Mouse (Mus musculus) intestine, embryonic 16.5 days (tissue): Measurements from ENCODE around the gene Fxr2. TPM values are rescaled to one million over a fixed set of nuclear protein-coding genes. Genes with fewer than 3 reads are reported as not detected.

Experiments
- ATAC-seq: fragments of 200-750 bp; cut with Nextera tagmentation; 2 replicates; pipeline ENCODE4 v1.8.0; 2017; ENCODE audit warnings: moderate TSS enrichment, moderate library complexity
- H3K27ac ChIP-seq: fragments of 300-500 bp; sonication (generic); 2 replicates; pipeline ENCODE4 v1.5.1; 2014; ENCODE audit warnings: mild to moderate bottlenecking, low read length
- H3K27me3 ChIP-seq: fragments of 300-500 bp; sonication (generic); replicated peaks from 2 replicates; pipeline ENCODE4 v1.6.1; 2014; ENCODE audit warnings: low read length, control low read depth, mixed read lengths; ENCODE audit not compliant: control insufficient read depth, insufficient read depth
- H3K36me3 ChIP-seq: fragments of 300-500 bp; sonication (generic); 2 replicates; pipeline ENCODE4 v1.6.1; 2014; ENCODE audit warnings: low read length, control low read depth; ENCODE audit not compliant: control insufficient read depth, insufficient read depth
- H3K4me1 ChIP-seq: fragments of 300-500 bp; sonication (generic); 2 replicates; pipeline ENCODE4 v1.6.1; 2014; ENCODE audit warnings: low read length, control low read depth, mixed read lengths; ENCODE audit not compliant: control insufficient read depth, insufficient read depth
- H3K4me2 ChIP-seq: fragments of 300-500 bp; sonication (generic); 2 replicates; pipeline ENCODE4 v1.6.1; 2014; ENCODE audit warnings: low read depth, low read length, control low read depth
- H3K4me3 ChIP-seq: fragments of 300-500 bp; sonication (generic); 2 replicates; pipeline ENCODE4 v1.5.1; 2014; ENCODE audit warnings: mild to moderate bottlenecking, low read length
- H3K9ac ChIP-seq: fragments of 300-500 bp; sonication (generic); 2 replicates; pipeline ENCODE4 v1.6.1; 2014; ENCODE audit warnings: low read depth, low read length
- H3K9me3 ChIP-seq: fragments of 300-500 bp; sonication (generic); 2 replicates; pipeline ENCODE4 v1.6.1; 2016; ENCODE audit warnings: low read length, control low read depth; ENCODE audit not compliant: control insufficient read depth
- WGBS: fragments of 180-500 bp; shearing (Covaris S2); extraction: QIAGEN DNeasy Blood & Tissue Kit; methylation state at CpG from one replicate; pipeline ENCODE4 v1.1.7; 2014; 5-methylcytosine and 5-hydroxymethylcytosine counted together
- polyA plus RNA-seq: library from polyadenylated mRNA; unstranded; fragments of >200 nt; fragmentation: Nextera tagmentation; extraction: Ambion mirVana; gene quantifications from 2 replicates; pipeline ENCODE4 v1.2.1, GENCODE M21; 2015

Fxr2 gene
- polyA plus RNA-seq, 1 experiment from 2014 or later: 12.6 TPM

GRCm38 (mm10) chr11:69594853-69595252 lies 37.9 kb upstream of the Fxr2 start:
- Histone ChIP-seq H3K4me3 (no peak overlapping the region), H3K9me3 (no peaks in the 10 kb centered on the region), H3K27ac (no peak overlapping the region), H3K36me3 (peaks cover 8% of the 10 kb centered on the region), H3K9ac (no peak overlapping the region), H3K4me1 (peaks cover 8% of the 10 kb centered on the region), H3K4me2 (no peak overlapping the region), H3K27me3 (no peaks in the 10 kb centered on the region)
- WGBS: 96% methylated on average over 6 of the region's 6 CpGs
- ATAC-seq: no peak

DNA sequence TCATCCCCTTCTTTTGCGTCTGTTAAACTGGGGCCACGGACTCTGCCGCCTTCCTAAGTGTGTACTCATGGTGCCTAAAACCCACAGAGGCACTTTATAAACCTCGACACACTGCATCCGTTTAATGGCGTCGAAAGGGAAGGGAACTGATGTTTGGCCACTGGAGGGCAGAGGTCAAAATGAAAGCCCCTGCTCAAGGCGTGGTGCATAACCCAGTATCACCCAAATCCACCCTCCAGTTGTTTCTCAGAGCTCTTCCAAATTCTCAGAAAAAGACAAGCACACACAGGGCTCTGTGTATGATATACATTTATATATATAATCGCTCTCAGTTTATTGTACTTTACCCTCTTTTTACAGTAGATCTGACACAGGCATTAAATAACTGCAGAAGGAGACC lies 33.4 kb upstream of the Fxr2 start:
- peak overlapping the region; percentile 41; the same call in 1 of the 2 replicates for H3K27ac ChIP-seq
- no peak for ATAC-seq
- H3K9me3 ChIP-seq: no peaks in the 10 kb centered on the region
- H3K4me3 ChIP-seq: no peak overlapping the region
- H3K27me3 ChIP-seq: peaks cover 1% of the 10 kb centered on the region; the same call in 1 of the 2 replicates
- H3K4me2 ChIP-seq: 0 out of 2 replicates have a peak overlapping the region, but pooled peaks have one; percentile 4
- H3K36me3 ChIP-seq: no peaks in the 10 kb centered on the region
- peaks cover 22% of the 10 kb centered on the region for H3K4me1 ChIP-seq
- H3K9ac ChIP-seq: 0 out of 2 replicates have a peak overlapping the region, but pooled peaks have one; percentile 19
- 14% methylated on average over 9 of the region's 9 CpGs for WGBS

DNA sequence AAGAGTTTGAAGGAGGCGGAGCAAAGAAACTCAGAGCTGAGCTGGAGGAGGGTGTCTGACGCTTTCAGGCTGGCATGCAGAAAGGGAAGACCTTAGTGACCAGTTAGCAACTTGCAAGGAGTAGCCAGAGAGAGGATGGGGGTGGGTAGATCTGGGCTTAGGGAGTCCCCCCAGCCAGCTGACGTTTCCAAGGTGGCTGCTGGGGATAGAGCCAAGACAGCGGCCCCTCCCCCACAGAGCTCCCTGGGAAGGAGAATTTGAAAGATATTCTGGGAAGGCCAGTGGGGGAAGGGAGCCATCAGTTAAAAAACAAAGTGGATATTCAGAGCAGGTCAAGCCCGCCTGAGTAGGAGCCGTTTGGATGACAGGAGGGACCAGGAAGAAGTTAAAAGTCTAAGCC lies 32.7 kb upstream of the Fxr2 start:
- Histone ChIP-seq H3K4me3 (no peak overlapping the region), H3K27me3 (peaks cover 8% of the 10 kb centered on the region; the same call in 1 of the 2 replicates), H3K4me1 (peaks cover 28% of the 10 kb centered on the region), H3K4me2 (peak overlapping the region; percentile 4; the same call in 1 of the 2 replicates), H3K9me3 (no peaks in the 10 kb centered on the region), H3K27ac (peak overlapping the region; percentile 25), H3K9ac (0 out of 2 replicates have a peak overlapping the region, but pooled peaks have one; percentile 19), H3K36me3 (no peaks in the 10 kb centered on the region)
- peak; percentile 38; the same call in 1 of the 2 replicates for ATAC-seq
- 19% methylated on average over 6 of the region's 6 CpGs for WGBS

DNA sequence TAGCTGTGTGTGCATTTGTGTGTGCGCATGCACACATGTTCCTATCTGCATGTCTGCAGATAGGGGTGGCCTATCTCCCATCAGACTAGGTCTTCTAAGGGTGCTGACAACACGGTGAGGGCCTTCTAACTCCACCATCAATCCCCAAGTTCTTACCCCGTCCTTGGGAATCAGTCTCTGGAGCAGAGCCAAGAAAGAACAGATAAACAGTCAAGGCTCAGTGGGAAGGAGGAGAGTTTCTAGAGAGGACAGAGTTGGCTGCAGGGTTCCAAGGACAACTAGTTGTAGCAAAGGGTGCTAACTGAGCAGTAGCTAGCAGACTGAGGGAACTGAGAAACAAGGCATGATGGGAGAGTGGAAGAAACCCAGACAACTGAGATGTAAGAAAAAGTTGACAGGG lies 31.0 kb upstream of the Fxr2 start:
- H3K4me1 ChIP-seq: peaks cover 34% of the 10 kb centered on the region
- 49% methylated on average over 3 of the region's 3 CpGs for WGBS

GRCm38 (mm10) chr11:69603516-69603915 lies 29.3 kb upstream of the Fxr2 start:
- Histone ChIP-seq H3K4me1 (peaks cover 34% of the 10 kb centered on the region), H3K36me3 (no peaks in the 10 kb centered on the region), H3K9ac (no peak overlapping the region), H3K4me2 (no peak overlapping the region), H3K27me3 (peaks cover 12% of the 10 kb centered on the region; the same call in 1 of the 2 replicates), H3K9me3 (no peaks in the 10 kb centered on the region), H3K4me3 (no peak overlapping the region), H3K27ac (no peak overlapping the region)
- no peak for ATAC-seq
- 82% methylated on average over 8 of the region's 8 CpGs for WGBS

More for the DNA sequence above, 31.0 kb upstream of the Fxr2 start:
- ATAC-seq: no peak
- Histone ChIP-seq H3K4me3 (no peak overlapping the region), H3K4me2 (no peak overlapping the region), H3K27me3 (peaks cover 12% of the 10 kb centered on the region; the same call in 1 of the 2 replicates), H3K9me3 (no peaks in the 10 kb centered on the region), H3K9ac (no peak overlapping the region), H3K36me3 (no peaks in the 10 kb centered on the region), H3K27ac (no peak overlapping the region)

GRCm38 (mm10) chr11:69604347-69604746 lies 28.4 kb upstream of the Fxr2 start:
- WGBS: 52% methylated on average over 3 of the region's 3 CpGs
- Histone ChIP-seq H3K27ac (no peak overlapping the region), H3K9ac (no peak overlapping the region), H3K4me3 (peak overlapping the region; percentile 65), H3K27me3 (peaks cover 12% of the 10 kb centered on the region; the same call in 1 of the 2 replicates), H3K4me2 (peak overlapping the region; percentile 100), H3K9me3 (no peaks in the 10 kb centered on the region), H3K4me1 (peaks cover 31% of the 10 kb centered on the region), H3K36me3 (no peaks in the 10 kb centered on the region)
- ATAC-seq: no peak

DNA sequence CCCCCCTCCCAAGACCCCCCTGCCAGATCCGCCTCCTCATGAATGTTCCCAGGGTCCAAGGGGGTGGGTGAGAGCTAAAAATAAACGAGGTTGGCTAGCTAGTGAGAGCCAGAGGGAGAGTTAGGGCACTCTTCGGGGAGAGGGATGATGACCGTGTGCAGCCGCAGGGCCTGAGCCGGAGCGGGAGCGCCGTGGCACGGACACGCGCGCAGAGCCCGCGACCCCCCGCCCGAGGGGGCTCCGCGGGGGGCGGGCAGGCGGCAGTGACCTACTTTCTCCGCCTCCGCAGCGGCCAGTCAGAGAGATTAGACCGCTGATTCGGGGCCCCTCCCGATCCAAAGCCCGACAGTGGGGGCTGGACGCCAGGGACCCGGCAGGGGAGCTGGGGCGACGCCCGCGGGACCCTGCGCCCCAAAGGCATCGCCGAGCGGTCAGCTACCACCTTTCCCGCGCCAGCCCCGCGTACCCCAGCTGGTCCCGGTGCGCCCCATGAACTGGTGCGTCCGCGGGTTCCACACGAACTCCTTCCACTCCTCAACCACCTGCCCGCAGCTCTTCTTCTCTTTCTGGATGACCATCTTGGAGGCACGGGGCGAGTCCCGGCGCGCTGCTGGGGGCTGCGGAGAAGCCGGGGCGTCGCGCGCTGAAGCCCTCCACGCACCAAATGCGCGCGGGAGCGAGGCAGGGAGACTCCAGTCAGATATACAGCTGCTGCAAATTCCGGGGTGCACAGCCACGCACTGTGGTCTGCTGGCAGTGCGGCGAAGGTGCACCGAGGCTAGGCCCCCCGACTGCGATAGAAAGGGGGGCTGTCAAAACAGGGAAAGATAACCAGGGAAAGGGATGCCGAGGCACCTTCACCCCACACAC lies 27.8 kb upstream of the Fxr2 start:
- H3K4me3 ChIP-seq: peak overlapping the region; percentile 65
- under 1% methylated on average over 65 of the region's 73 CpGs for WGBS
- peak overlapping the region; percentile 71 for H3K9ac ChIP-seq
- peaks cover 12% of the 10 kb centered on the region; the same call in 1 of the 2 replicates for H3K27me3 ChIP-seq
- H3K4me2 ChIP-seq: peak overlapping the region; percentile 100
- H3K4me1 ChIP-seq: peaks cover 24% of the 10 kb centered on the region
- H3K27ac ChIP-seq: no peak overlapping the region
- no peaks in the 10 kb centered on the region for H3K36me3 ChIP-seq
- no peaks in the 10 kb centered on the region for H3K9me3 ChIP-seq
- ATAC-seq: peak; percentile 38

GRCm38 (mm10) chr11:69605726-69606490 lies 26.9 kb upstream of the Fxr2 start, which contains the start of gene Atp1b2:
TSS of gene Atp1b2 (minus strand) at chr11:69605942.
- Histone ChIP-seq H3K27ac (no peak within 1 kb of the TSS), H3K4me3 (peak within 1 kb of the TSS; percentile 65), H3K27me3 (peaks cover 12% of the 10 kb centered on the region; the same call in 1 of the 2 replicates), H3K36me3 (no peaks in the 10 kb centered on the region), H3K4me2 (peak within 1 kb of the TSS; percentile 100), H3K4me1 (peaks cover 17% of the 10 kb centered on the region), H3K9me3 (no peaks in the 10 kb centered on the region), H3K9ac (peak within 1 kb of the TSS; percentile 71)
- 2% methylated on average over 32 of the region's 32 CpGs for WGBS
- peak; percentile 90 for ATAC-seq

- H3K4me3 ChIP-seq: peak overlapping the region; percentile 65
- H3K9ac ChIP-seq: 0 out of 2 replicates have a peak overlapping the region, but pooled peaks have one; percentile 48
- peaks cover 17% of the 10 kb centered on the region for H3K4me1 ChIP-seq
- ATAC-seq: no peak
- WGBS: 54% methylated on average over 2 of the region's 2 CpGs
- no peak overlapping the region for H3K27ac ChIP-seq
- H3K27me3 ChIP-seq: peaks cover 12% of the 10 kb centered on the region; the same call in 1 of the 2 replicates
- H3K9me3 ChIP-seq: no peaks in the 10 kb centered on the region
- H3K4me2 ChIP-seq: peak overlapping the region; percentile 100
- no peaks in the 10 kb centered on the region for H3K36me3 ChIP-seq
Measured at GRCm38 (mm10) chr11:69606491-69606795, 26.3 kb upstream of the Fxr2 start.
